Mouse (Mus musculus) lung, embryonic 14.5 days (tissue): ENCODE results near the gene Dynlrb1. TPM values are rescaled to one million over a fixed set of nuclear protein-coding genes. Genes with fewer than 3 reads are reported as not detected.

ENCODE experiments used
- ATAC-seq: fragments of 200-750 bp; cut with Nextera tagmentation; 2 replicates; pipeline ENCODE4 v1.8.0; 2017; ENCODE audit warnings: mild to moderate bottlenecking, moderate TSS enrichment, moderate library complexity; ENCODE audit not compliant: insufficient read depth
- DNase-seq: peaks from one replicate; pipeline ENCODE4 v3.0.0-alpha.2; 2015
- H3K27ac ChIP-seq: fragments of 300-500 bp; sonication (generic); 2 replicates; pipeline ENCODE4 v1.5.1; 2014; ENCODE audit warnings: low read depth, mild to moderate bottlenecking, moderate library complexity
- H3K27me3 ChIP-seq: fragments of 300-500 bp; sonication (generic); 2 replicates; pipeline ENCODE4 v1.6.1; 2014; ENCODE audit warnings: low read length, control low read depth; ENCODE audit not compliant: insufficient read depth
- H3K36me3 ChIP-seq: fragments of 300-500 bp; sonication (generic); 2 replicates; pipeline ENCODE4 v1.6.1; 2014; ENCODE audit warnings: control low read depth; ENCODE audit not compliant: insufficient read depth
- H3K4me1 ChIP-seq: fragments of 300-500 bp; sonication (generic); 2 replicates; pipeline ENCODE4 v1.6.1; 2014; ENCODE audit warnings: antibody characterized with exemption, control low read depth; ENCODE audit not compliant: insufficient read depth
- H3K4me2 ChIP-seq: fragments of 300-500 bp; sonication (generic); 2 replicates; pipeline ENCODE4 v1.6.1; 2014; ENCODE audit warnings: mild to moderate bottlenecking
- H3K4me3 ChIP-seq: fragments of 300-500 bp; sonication (generic); 2 replicates; pipeline ENCODE4 v1.5.1; 2014; ENCODE audit warnings: low read depth, low read length
- H3K9ac ChIP-seq: fragments of 300-500 bp; sonication (generic); 2 replicates; pipeline ENCODE4 v1.6.1; 2014
- H3K9me3 ChIP-seq: fragments of 300-500 bp; sonication (generic); 2 replicates; pipeline ENCODE4 v1.6.1; 2016; ENCODE audit warnings: low read depth, low read length, control low read depth
- CTCF ChIP-seq: IDR thresholded peaks from 2 replicates; pipeline ENCODE4 v1.5.1; 2016; ENCODE audit warnings: antibody characterized with exemption, low read depth
- WGBS: fragments of 180-500 bp; shearing (Covaris S2); extraction: QIAGEN DNeasy Blood & Tissue Kit; methylation state at CpG from one replicate; pipeline ENCODE4 v1.1.7; 2014; 5-methylcytosine and 5-hydroxymethylcytosine counted together
- polyA plus RNA-seq: library from polyadenylated mRNA; unstranded; fragments of >200 nt; fragmentation: Nextera tagmentation; extraction: Ambion mirVana; gene quantifications from 2 replicates; pipeline ENCODE4 v1.2.1, GENCODE M21; 2014

Dynlrb1 gene
- polyA plus RNA-seq, 1 experiment from 2014 or later: 400 TPM

DNA sequence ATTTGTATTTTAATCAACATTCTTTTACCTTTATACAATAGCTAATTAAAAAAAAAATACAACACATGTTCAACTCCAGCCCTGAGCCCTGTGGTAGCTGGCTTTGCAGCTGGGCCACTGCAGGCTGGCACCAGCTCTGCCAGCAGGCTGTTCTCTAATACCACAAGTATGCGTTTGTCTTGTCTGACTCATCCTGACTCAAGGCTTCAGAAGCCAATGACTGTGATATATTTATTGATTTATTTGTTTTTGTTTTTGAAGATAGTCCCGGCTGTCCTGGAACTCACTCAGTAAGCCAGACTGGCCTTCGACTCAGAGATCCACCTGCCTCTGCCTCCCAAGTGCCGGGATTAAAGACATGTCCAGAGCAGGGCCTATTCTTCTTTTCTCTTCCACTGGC, 57.6 kb downstream of the Dynlrb1 start:
- Histone ChIP-seq H3K27ac (no peak overlapping the region), H3K27me3 (no peaks in the 10 kb centered on the region), H3K9ac (no peak overlapping the region), H3K36me3 (peaks cover 80% of the 10 kb centered on the region), H3K4me1 (no peaks in the 10 kb centered on the region), H3K4me3 (no peak overlapping the region), H3K9me3 (no peaks in the 10 kb centered on the region), H3K4me2 (no peak overlapping the region)
- no peak for ATAC-seq
- WGBS: 85% methylated on average over 4 of the region's 4 CpGs
- no peak for TF ChIP-seq CTCF
- DNase-seq: no peak

DNA sequence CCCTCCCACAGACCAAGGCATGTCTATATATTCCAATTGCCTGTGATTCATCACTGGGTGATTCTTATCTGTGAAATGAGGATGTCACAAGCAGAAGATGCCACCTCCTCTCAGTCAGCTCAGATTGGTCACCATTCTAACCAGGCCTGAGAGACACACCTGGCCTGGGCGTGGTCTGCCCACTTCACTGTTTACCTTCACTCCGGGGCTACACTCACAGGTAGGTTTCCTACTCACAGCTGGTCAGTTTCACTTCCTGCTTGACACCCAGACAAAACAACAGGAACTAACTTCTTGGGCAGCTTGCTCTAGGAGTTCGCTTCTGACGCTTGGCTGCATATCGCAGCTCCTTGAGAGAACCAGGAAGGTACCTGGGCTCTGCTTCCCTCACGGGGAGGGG, 59.1 kb downstream of the Dynlrb1 start:
- H3K27me3 ChIP-seq: no peaks in the 10 kb centered on the region
- no peak overlapping the region for H3K27ac ChIP-seq
- TF ChIP-seq CTCF: no peak
- H3K4me1 ChIP-seq: no peaks in the 10 kb centered on the region
- H3K4me2 ChIP-seq: no peak overlapping the region
- peaks cover 70% of the 10 kb centered on the region for H3K36me3 ChIP-seq
- no peaks in the 10 kb centered on the region for H3K9me3 ChIP-seq
- no peak overlapping the region for H3K9ac ChIP-seq
- DNase-seq (no peak), ATAC-seq (no peak)
- no peak overlapping the region for H3K4me3 ChIP-seq
- WGBS: 86% methylated on average over 6 of the region's 6 CpGs

DNA sequence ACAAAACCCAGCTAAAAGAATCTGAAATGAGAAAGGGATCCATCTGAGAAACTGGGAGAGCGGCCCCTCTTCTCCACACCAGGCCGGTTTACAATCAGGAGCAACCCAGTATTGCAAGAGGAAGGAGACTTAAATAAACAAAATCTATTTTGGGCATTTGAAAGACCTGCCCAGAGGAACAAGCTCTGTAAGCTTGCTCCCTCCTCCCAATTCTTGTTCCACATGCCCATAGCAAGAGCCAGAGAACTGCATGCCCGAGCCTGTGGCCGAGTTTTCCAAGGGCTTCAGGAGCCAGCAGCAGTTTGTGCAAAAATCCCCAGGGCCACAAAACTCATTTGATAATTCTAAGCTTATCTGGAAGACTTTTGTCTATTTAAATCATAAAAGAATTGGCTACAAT, 63.2 kb downstream of the Dynlrb1 start:
- Histone ChIP-seq H3K27ac (no peak overlapping the region), H3K4me2 (no peak overlapping the region), H3K36me3 (peaks cover 48% of the 10 kb centered on the region), H3K9me3 (no peaks in the 10 kb centered on the region), H3K27me3 (no peaks in the 10 kb centered on the region), H3K4me1 (no peaks in the 10 kb centered on the region), H3K4me3 (no peak overlapping the region), H3K9ac (no peak overlapping the region)
- 65% methylated on average over 4 of the region's 4 CpGs for WGBS
- ATAC-seq (no peak), DNase-seq (peak; percentile 16)
- TF ChIP-seq CTCF: no peak

Other genes with a start within 250 kb of the Dynlrb1 start
- gene Gm14226, start 218.3 kb upstream of the Dynlrb1 start, polyA plus RNA-seq: 0.26 and 0.38 TPM in 2 replicates
- gene Ahcy, start 162.0 kb upstream of the Dynlrb1 start, polyA plus RNA-seq: 74.7 and 85.6 TPM in 2 replicates
- gene Itch, start 103.0 kb upstream of the Dynlrb1 start, polyA plus RNA-seq: 52.9 and 57.1 TPM in 2 replicates
- 149 and 162 TPM in 2 replicates for gene Map1lc3a, start 39.8 kb downstream of the Dynlrb1 start, polyA plus RNA-seq
- gene Pigu, start 120.9 kb downstream of the Dynlrb1 start, polyA plus RNA-seq: 52.0 and 54.0 TPM in 2 replicates
- gene Trp53inp2, start 144.5 kb downstream of the Dynlrb1 start, polyA plus RNA-seq: 15.0 and 17.8 TPM in 2 replicates
- 27.1 and 28.4 TPM in 2 replicates for gene Ncoa6, start 237.4 kb downstream of the Dynlrb1 start, polyA plus RNA-seq